ENCODE assay signal across 22 mouse cellular contexts in the genomic region with DNA sequence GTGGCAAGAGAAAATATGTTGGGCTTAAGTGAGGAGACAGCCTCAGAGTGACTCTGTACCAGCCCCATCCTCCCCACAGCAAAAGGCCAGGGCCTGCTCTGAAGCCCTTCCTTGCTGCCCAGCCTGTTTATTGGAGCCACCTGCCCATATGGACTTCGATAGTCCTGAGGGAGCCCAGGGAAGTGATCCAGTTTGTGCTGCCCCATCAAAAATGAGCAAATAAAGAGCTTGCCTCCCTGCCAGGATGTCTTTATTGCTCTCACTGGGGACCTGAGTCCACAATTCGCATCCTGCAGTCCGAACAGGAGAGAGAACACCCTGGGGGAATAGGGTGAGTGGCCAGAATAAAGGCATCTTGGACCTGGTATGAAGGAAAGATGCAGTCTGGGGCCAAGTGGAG.
"Had no signal": no experiment of that assay in that cellular context is flagged by ENCODE, and none has a peak within 500 bp of the region (broad histone marks: within the 10 kb centered on the region; RNA-seq: fewer than 3 reads in every experiment).

No protein-coding gene starts in this region.

- H3K36me3 ChIP-seq: limb, embryonic 10.5 days; limb, embryonic 13.5 days; liver, embryonic 12.5 days; liver, embryonic 15.5 days; lung, embryonic 15.5 days; midbrain, embryonic 10.5 days; midbrain, embryonic 13.5 days; neural tube, embryonic 13.5 days; stomach, embryonic 15.5 days had no signal

- H3K4me2 ChIP-seq: limb, embryonic 13.5 days; liver, embryonic 12.5 days; liver, embryonic 15.5 days; lung, embryonic 15.5 days; midbrain, embryonic 13.5 days; neural tube, embryonic 13.5 days; stomach, embryonic 15.5 days had no signal

- DNase-seq: kidney, postnatal 14 days; kidney, postnatal 4 days; liver; lung, adult 18-20 months; lung, postnatal 10 days; lung, postnatal 36 days; retina, postnatal 1 day; right cerebral cortex, postnatal 25 days; spleen, adult 18-20 months; thymus, postnatal 25 days had no signal

- H3K4me1 ChIP-seq: limb, embryonic 10.5 days; liver, embryonic 12.5 days; liver, embryonic 15.5 days; lung, embryonic 15.5 days; megakaryocyte, embryonic 14.5 days; midbrain, embryonic 10.5 days; midbrain, embryonic 13.5 days; stomach, embryonic 15.5 days had no signal

- H3K9ac ChIP-seq: limb, embryonic 13.5 days; liver, embryonic 12.5 days; liver, embryonic 15.5 days; lung, embryonic 15.5 days; midbrain, embryonic 13.5 days; neural tube, embryonic 13.5 days; stomach, embryonic 15.5 days had no signal

- H3K27me3 ChIP-seq: limb, embryonic 13.5 days; liver, embryonic 12.5 days; liver, embryonic 15.5 days; lung, embryonic 15.5 days; megakaryocyte, embryonic 14.5 days; midbrain, embryonic 13.5 days; neural tube, embryonic 13.5 days; stomach, embryonic 15.5 days had no signal

- H3K27ac ChIP-seq: limb, embryonic 10.5 days; limb, embryonic 13.5 days; liver, embryonic 12.5 days; liver, embryonic 15.5 days; lung, embryonic 15.5 days; midbrain, embryonic 10.5 days; midbrain, embryonic 13.5 days; neural tube, embryonic 13.5 days; stomach, embryonic 15.5 days had no signal

- ATAC-seq: liver, embryonic 12.5 days; midbrain, embryonic 13.5 days; midbrain, embryonic 16.5 days had no signal

- H3K9me3 ChIP-seq: limb, embryonic 10.5 days; limb, embryonic 13.5 days; liver, embryonic 12.5 days; liver, embryonic 15.5 days; lung, embryonic 15.5 days; megakaryocyte, embryonic 14.5 days; midbrain, embryonic 10.5 days; midbrain, embryonic 13.5 days; neural tube, embryonic 13.5 days; stomach, embryonic 15.5 days had no signal

- H3K4me3 ChIP-seq: limb, embryonic 10.5 days; limb, embryonic 13.5 days; liver, embryonic 12.5 days; liver, embryonic 15.5 days; lung, embryonic 15.5 days; megakaryocyte, embryonic 14.5 days; midbrain, embryonic 10.5 days; midbrain, embryonic 13.5 days; myocyte; neural tube, embryonic 13.5 days; stomach, embryonic 15.5 days had no signal
